Mouse (Mus musculus): Measurements from ENCODE around the gene Prss40. TPM values are rescaled to one million over a fixed set of nuclear protein-coding genes. Genes with fewer than 3 reads are reported as not detected.

Prss40 gene
- polyA plus RNA-seq, 2 experiments, result not detected

- ATAC-seq (ENCODE audit: insufficient read depth), result no peak
- WGBS (ENCODE audit: insufficient replicate concordance), result 40% methylated on average over 4 of the region's 4 CpGs
These were observed 54.7 kb downstream of the Prss40 start for GRCm38 (mm10) chr1:34505970-34506551.

GRCm38 (mm10) chr1:34505307-34505706 is 55.4 kb downstream of the Prss40 start:
- Histone ChIP-seq H3K4me2 (ENCODE audit: low read depth) (no peak overlapping the region), H3K9me3 (ENCODE audit: control insufficient read depth, low read length) (no peaks in the 10 kb centered on the region), H3K36me3 (replicated peaks; ENCODE audit: control insufficient read depth, insufficient read depth, low read depth) (no peaks in the 10 kb centered on the region), H3K27me3 (ENCODE audit: control insufficient read depth, insufficient read depth, low read length) (no peaks in the 10 kb centered on the region), H3K27ac (no peak overlapping the region), H3K4me1 (replicated peaks; ENCODE audit: control insufficient read depth in 2 of 2, insufficient read depth in 2 of 2, low read length in 1 of 2) (0 out of 4 replicates have a peak, but pooled peaks cover 0 to 2% of the 10 kb centered on the region in 2 experiments), H3K9ac (replicated peaks) (no peak overlapping the region), H3K4me3 (ENCODE audit: insufficient read depth in 1 of 2, low read depth in 2 of 2, low read length in 2 of 2) (no peak overlapping the region)
- WGBS (ENCODE audit: insufficient replicate concordance), result 68% methylated on average over 7 of the region's 7 CpGs
- ATAC-seq (ENCODE audit: insufficient read depth) (no peak), DNase-seq (ENCODE audit: low read depth in 3 of 3, low spot score in 3 of 3) (no peak)
- TF ChIP-seq EP300 (IDR thresholded peaks at IDR 0.05; ENCODE audit: low read depth) (no peak), CTCF (IDR thresholded peaks at IDR 0.05; ENCODE audit: low read depth) (no peak)

More at GRCm38 (mm10) chr1:34505970-34506551, 54.7 kb downstream of the Prss40 start:
- Histone ChIP-seq H3K4me2 (ENCODE audit: low read depth) (no peak overlapping the region), H3K36me3 (replicated peaks; ENCODE audit: control insufficient read depth, insufficient read depth, low read depth) (no peaks in the 10 kb centered on the region), H3K4me3 (ENCODE audit: insufficient read depth in 1 of 2, low read depth in 2 of 2, low read length in 2 of 2) (no peak overlapping the region), H3K4me1 (replicated peaks; ENCODE audit: control insufficient read depth in 2 of 2, insufficient read depth in 2 of 2, low read length in 1 of 2) (peaks cover 0 to 4% of the 10 kb centered on the region in 2 experiments; a peak in 1 of 4 replicates), H3K9me3 (ENCODE audit: control insufficient read depth, low read length) (no peaks in the 10 kb centered on the region), H3K27me3 (ENCODE audit: control insufficient read depth, insufficient read depth, low read length) (no peaks in the 10 kb centered on the region), H3K27ac (no peak overlapping the region), H3K9ac (replicated peaks) (no peak overlapping the region)
- no peak for DNase-seq (ENCODE audit: low read depth in 3 of 3, low spot score in 3 of 3)
- TF ChIP-seq EP300 (IDR thresholded peaks at IDR 0.05; ENCODE audit: low read depth) (no peak), CTCF (IDR thresholded peaks at IDR 0.05; ENCODE audit: low read depth) (no peak)

GRCm38 (mm10) chr1:34502991-34503390 is 57.8 kb downstream of the Prss40 start:
- 49% methylated on average over 3 of the region's 3 CpGs for WGBS (ENCODE audit: insufficient replicate concordance)
- no peak overlapping the region for H3K4me2 ChIP-seq (ENCODE audit: low read depth)
- H3K36me3 ChIP-seq (replicated peaks; ENCODE audit: control insufficient read depth, insufficient read depth, low read depth), result no peaks in the 10 kb centered on the region
- no peaks in the 10 kb centered on the region for H3K9me3 ChIP-seq (ENCODE audit: control insufficient read depth, low read length)
- no peak for TF ChIP-seq CTCF (IDR thresholded peaks at IDR 0.05; ENCODE audit: low read depth)
- TF ChIP-seq EP300 (IDR thresholded peaks at IDR 0.05; ENCODE audit: low read depth), result no peak
- no peaks in the 10 kb centered on the region for H3K4me1 ChIP-seq (replicated peaks; ENCODE audit: control insufficient read depth in 2 of 2, insufficient read depth in 2 of 2, low read length in 1 of 2)
- H3K9ac ChIP-seq (replicated peaks), result no peak overlapping the region
- ATAC-seq (ENCODE audit: insufficient read depth), result no peak
- H3K27ac ChIP-seq, result no peak overlapping the region
- H3K27me3 ChIP-seq (ENCODE audit: control insufficient read depth, insufficient read depth, low read length), result no peaks in the 10 kb centered on the region
- H3K4me3 ChIP-seq (ENCODE audit: insufficient read depth in 1 of 2, low read depth in 2 of 2, low read length in 2 of 2), result no peak overlapping the region
- DNase-seq (ENCODE audit: low read depth in 3 of 3, low spot score in 3 of 3), result no peak

Other genes starting within 250 kb of the Prss40 start
- gene Ccdc115, start 121.3 kb downstream of the Prss40 start, polyA plus RNA-seq (2012; rRNA removed), result 13.2 and 21.3 TPM in 2 replicates
- 21.6 and 23.1 TPM in 2 replicates for gene Ccdc115, start 121.3 kb downstream of the Prss40 start, polyA plus RNA-seq (2014; fragmentation: Nextera tagmentation; extraction: Ambion mirVana)
- gene Imp4, start 121.1 kb downstream of the Prss40 start, polyA plus RNA-seq (2012; rRNA removed), result 8.9 and 21.2 TPM in 2 replicates
- 56.8 and 59.6 TPM in 2 replicates for gene Imp4, start 121.1 kb downstream of the Prss40 start, polyA plus RNA-seq (2014; fragmentation: Nextera tagmentation; extraction: Ambion mirVana)
- gene Ptpn18, start 101.2 kb downstream of the Prss40 start, polyA plus RNA-seq (2012; rRNA removed), result 12.6 and 26.4 TPM in 2 replicates
- gene Ptpn18, start 101.2 kb downstream of the Prss40 start, polyA plus RNA-seq (2014; fragmentation: Nextera tagmentation; extraction: Ambion mirVana), result 18.3 and 23.8 TPM in 2 replicates
- not detected in 2 replicates for gene Prss39, start 62.5 kb downstream of the Prss40 start, polyA plus RNA-seq (2012; rRNA removed)
- gene Prss39, start 62.5 kb downstream of the Prss40 start, polyA plus RNA-seq (2014; fragmentation: Nextera tagmentation; extraction: Ambion mirVana), result not detected in 2 replicates
- gene Cfc1, start 25.3 kb downstream of the Prss40 start, polyA plus RNA-seq (2012; rRNA removed), result not detected in 2 replicates
- not detected in 2 replicates for gene Cfc1, start 25.3 kb downstream of the Prss40 start, polyA plus RNA-seq (2014; fragmentation: Nextera tagmentation; extraction: Ambion mirVana)
- 0.02 TPM in 1 of 2 replicates, not detected in the other for gene Amer3, start 18.7 kb upstream of the Prss40 start, polyA plus RNA-seq (2012; rRNA removed)
- gene Amer3, start 18.7 kb upstream of the Prss40 start, polyA plus RNA-seq (2014; fragmentation: Nextera tagmentation; extraction: Ambion mirVana), result not detected in 2 replicates